Mouse (Mus musculus) kidney, embryonic 15.5 days (tissue): ENCODE measurements around the gene Znhit6. TPM values are rescaled to one million over a fixed set of nuclear protein-coding genes. Genes with fewer than 3 reads are reported as not detected.

Source experiments
- polyA plus RNA-seq: library from polyadenylated mRNA; unstranded; fragments of >200 nt; fragmentation: Nextera tagmentation; extraction: Ambion mirVana; gene quantifications from 2 replicates; pipeline ENCODE4 v1.2.1, GENCODE M21; 2015

Gene Znhit6
- polyA plus RNA-seq, 1 experiment from 2014 or later = 36.4 TPM

Other genes starting within 250 kb of the Znhit6 start
- gene Ccn1, start 73.8 kb downstream of the Znhit6 start, polyA plus RNA-seq = 67.7 and 68.6 TPM in 2 replicates
- gene Ddah1, start 182.5 kb downstream of the Znhit6 start, polyA plus RNA-seq = 71.2 and 76.1 TPM in 2 replicates